Mouse (Mus musculus) heart, postnatal 10 days (tissue): ENCODE measurements around the gene Itgb1bp1. TPM values are rescaled to one million over a fixed set of nuclear protein-coding genes. Genes with fewer than 3 reads are reported as not detected.
A peak's percentile ranks its signal among the peaks of the same experiment; 100 is the strongest.

Experiments used
- DNase-seq, 2 experiments: peaks; one replicate each; pipeline ENCODE4 v3.0.0; 2021
- intact Hi-C: fragments of 180-260 bp; cut with DNase I; formaldehyde crosslinking; loops from one replicate; pipeline ENCODE4 v1.15.1; 2025
- total RNA-seq, 2 experiments: library from RNA; stranded (reverse); gene quantifications; 2 replicates each; pipeline ENCODE4 v1.2.3; 2021

The Itgb1bp1 gene
- total RNA-seq, 2 experiments from 2014 or later = 39.6 to 42.4 TPM

- no peak for DNase-seq
- intact Hi-C loops = loop anchor here (5.0 kb wide), 1 partner anchor 96 kb away; no protein-coding TSS in a partner anchor
Measured at GRCm38 (mm10) chr12:21208172-21208795, 77.8 kb downstream of the Itgb1bp1 start.

- no peak for DNase-seq
- intact Hi-C loops = loop anchor here (5.0 kb wide), 1 partner anchor 95 kb away; no protein-coding TSS in a partner anchor
Measured at GRCm38 (mm10) chr12:21207422-21207821, 78.7 kb downstream of the Itgb1bp1 start.

- DNase-seq = no peak
- intact Hi-C loops = loop anchor here (5.0 kb wide), 1 partner anchor 93 kb away; no protein-coding TSS in a partner anchor
Measured at GRCm38 (mm10) chr12:21205799-21206198, 80.3 kb downstream of the Itgb1bp1 start.

- DNase-seq = peak; percentile 66 to 79
- intact Hi-C loops = loop anchor here (5.0 kb wide), 1 partner anchor 93 kb away; no protein-coding TSS in a partner anchor
Measured at GRCm38 (mm10) chr12:21204701-21205312, 81.3 kb downstream of the Itgb1bp1 start.

- DNase-seq = no peak
- intact Hi-C loops = no loop called here
Measured at GRCm38 (mm10) chr12:21201485-21202269, 84.4 kb downstream of the Itgb1bp1 start.

GRCm38 (mm10) chr12:21200613-21201012 is 85.5 kb downstream of the Itgb1bp1 start:
- DNase-seq = no peak
- intact Hi-C loops = no loop called here

GRCm38 (mm10) chr12:21196420-21196819 is 89.7 kb downstream of the Itgb1bp1 start:
- intact Hi-C loops = no loop called here
- no peak for DNase-seq

GRCm38 (mm10) chr12:21195497-21195896 is 90.6 kb downstream of the Itgb1bp1 start:
- intact Hi-C loops = no loop called here
- no peak for DNase-seq

- no peak for DNase-seq
- intact Hi-C loops = loop anchor here (5.0 kb wide), 1 partner anchor 44 kb away; no protein-coding TSS in a partner anchor
Measured at GRCm38 (mm10) chr12:21191546-21191945, 94.5 kb downstream of the Itgb1bp1 start.

Other genes with a start within 250 kb of the Itgb1bp1 start
- gene Cpsf3, start 893 bp downstream of the Itgb1bp1 start, total RNA-seq = 10 to 100 TPM; 42.9 to 46.0 TPM
- 10 to 100 TPM; 26.7 to 28.0 TPM for gene Iah1, start 30.1 kb upstream of the Itgb1bp1 start, total RNA-seq
- gene Adam17, start 87.3 kb upstream of the Itgb1bp1 start, total RNA-seq = 10 to 100 TPM; 49.9 to 59.8 TPM
- gene Ywhaq, start 131.4 kb upstream of the Itgb1bp1 start, total RNA-seq = 100 to 1,000 TPM; 137 to 140 TPM